Mouse (Mus musculus): ENCODE measurements around the gene C1qtnf6.

C1qtnf6 gene

DNA sequence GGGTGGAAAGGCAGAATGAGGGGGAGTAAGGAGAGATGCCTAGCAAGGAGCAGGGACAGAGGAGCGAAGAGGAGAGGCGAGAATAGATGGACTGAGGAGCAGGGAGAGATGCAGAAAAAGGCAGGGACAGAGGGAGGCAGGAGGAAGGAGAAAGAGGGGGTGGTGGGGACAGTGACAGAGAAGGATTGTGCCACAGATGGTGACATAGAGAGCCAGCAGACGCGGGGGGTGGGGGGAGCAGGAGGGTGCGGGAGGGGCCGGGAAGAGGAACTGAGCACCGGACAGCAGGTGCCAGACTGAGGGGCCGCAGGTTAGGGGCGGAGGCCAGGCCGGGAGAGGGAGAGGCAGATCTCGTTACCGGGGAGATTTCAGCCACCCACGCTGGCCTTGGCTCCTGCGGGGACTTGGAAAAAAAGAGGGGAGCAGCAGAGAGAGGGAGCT lies 13.4 kb upstream of the C1qtnf6 start, which contains the start of gene Sstr3:
Sstr3 (minus strand) TSS at position 125 of the 441 bp plus-strand sequence.
- DNase-seq: no peak

DNA sequence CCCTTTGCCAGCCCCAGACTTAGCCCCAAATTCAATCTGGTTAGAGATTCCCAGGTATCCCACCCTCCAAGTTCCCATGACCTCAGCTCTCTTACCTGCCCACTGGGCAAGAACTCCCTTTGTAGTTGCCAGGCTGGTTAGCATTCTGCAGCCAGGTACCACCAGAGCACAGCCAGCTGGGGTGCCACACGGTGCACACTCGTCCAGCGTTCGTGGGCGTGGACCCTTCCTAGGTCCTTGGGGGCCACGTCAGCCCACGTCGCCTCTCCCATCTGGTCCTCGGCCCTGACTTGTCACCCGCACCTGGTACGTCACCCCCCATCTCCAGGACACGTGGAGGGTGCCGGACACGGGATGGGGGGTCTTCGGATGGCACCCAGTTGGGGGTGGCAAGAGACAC lies 12.8 kb upstream of the C1qtnf6 start:
- DNase-seq: no peak

GRCm38 (mm10) chr15:78542767-78543303 lies 11.6 kb upstream of the C1qtnf6 start:
- no peak for DNase-seq

DNA sequence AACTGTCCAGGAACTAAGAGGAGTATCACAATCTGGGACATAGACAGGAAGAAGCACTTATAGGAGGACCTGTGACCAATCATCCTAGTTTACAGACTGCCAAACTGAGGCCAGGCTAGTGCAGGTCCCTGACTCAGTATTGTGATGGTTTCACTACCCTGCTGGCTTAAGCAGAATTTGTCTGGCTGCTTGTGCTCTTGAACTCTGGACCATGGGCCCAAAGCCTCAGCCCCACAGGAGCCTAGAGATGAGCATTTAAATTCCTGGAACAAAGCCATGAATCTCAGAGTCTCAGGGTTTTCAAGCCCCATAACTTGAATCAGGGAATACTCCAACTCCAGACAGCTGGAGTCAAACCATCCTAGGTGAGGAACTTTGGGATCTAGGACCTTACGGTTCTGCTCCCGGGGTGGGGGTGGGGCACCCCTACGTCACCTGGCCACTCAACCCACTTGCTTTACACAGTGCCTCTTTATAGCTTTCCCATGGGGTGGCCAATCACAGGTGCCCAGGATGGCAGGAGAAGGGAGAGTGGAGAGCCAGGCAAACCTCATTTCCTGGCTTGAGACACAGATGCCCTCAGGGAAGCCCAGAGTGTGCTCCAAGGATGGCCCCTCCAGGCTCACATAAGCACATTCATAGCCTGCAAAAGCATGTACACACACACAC lies 11.0 kb upstream of the C1qtnf6 start:
- DNase-seq: peak; percentile 17

GRCm38 (mm10) chr15:78541606-78542005 lies 10.4 kb upstream of the C1qtnf6 start:
- DNase-seq: no peak

GRCm38 (mm10) chr15:78541036-78541435 lies 9.8 kb upstream of the C1qtnf6 start:
- DNase-seq: no peak

DNA sequence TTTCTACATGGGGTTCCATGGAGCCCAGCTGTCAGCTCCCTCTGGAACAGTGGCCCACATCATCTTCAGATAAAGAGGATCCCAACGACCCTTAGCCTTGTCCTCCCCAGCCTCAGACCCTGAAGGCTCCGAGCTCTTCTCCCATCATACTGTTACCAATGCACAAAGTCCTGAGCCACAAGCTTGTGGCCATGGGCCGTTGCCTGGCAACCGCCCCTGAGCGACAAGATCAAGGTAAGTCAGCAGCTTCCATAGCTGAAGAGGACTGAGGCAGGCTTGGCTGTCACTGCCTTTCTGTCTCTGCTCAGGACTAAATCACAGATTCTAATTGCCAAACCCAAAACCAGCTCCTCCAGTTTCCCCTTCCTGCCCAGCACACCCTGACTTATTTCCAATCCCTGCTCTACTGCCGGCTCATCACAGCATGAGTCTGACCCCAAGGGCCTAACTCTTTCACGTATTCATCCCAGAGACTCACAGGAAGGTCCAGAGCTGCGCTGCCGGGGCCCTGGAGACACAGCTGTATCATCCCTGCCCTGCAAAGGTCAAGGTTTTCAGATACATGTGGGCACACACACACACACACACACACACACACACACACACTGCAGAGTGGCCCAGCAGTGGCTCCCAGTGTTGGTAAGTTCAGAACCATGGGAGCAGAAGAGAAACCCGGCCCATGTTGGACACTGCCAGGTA lies 4.7 kb upstream of the C1qtnf6 start:
- DNase-seq: no peak

- DNase-seq: peak; percentile 40
These were observed 2.2 kb upstream of the C1qtnf6 start for GRCm38 (mm10) chr15:78533346-78533835.

GRCm38 (mm10) chr15:78532566-78533345 lies 1.5 kb upstream of the C1qtnf6 start:
- DNase-seq: no peak

DNA sequence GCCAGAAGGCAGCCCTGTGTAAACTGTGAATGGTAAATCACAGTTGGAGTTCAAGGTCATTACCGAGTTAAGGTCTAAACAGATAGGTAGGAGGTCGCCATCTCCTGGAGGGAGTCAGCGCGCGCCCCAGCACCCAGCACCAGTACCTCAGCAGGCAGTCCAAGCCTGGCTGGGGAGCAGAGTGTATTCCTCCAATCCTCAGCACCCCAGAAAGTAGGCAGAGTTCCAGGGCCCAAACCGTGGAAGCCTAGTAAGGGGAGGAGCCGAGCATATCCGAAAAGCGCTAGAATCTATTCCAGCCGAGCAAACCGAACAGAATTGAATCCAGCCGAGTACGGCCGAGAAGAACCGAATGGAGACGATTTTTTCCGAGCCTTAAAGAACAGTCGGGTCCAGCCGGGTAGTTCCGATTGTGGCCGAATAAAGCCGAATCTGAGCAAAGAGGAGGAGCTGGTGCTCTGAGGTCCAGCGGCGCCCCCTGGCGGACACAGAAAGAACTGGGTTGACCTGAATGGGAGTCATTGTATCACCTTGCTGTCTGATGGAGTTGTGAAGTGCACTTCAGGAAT lies 769 bp upstream of the C1qtnf6 start:
- DNase-seq: peak; percentile 100

GRCm38 (mm10) chr15:78531451-78531720 lies 170 bp upstream of the C1qtnf6 start:
- DNase-seq: no peak

- no peak for DNase-seq
These were observed 1.1 kb downstream of the C1qtnf6 start for GRCm38 (mm10) chr15:78530141-78530540.

GRCm38 (mm10) chr15:78529428-78529990 lies 1.7 kb downstream of the C1qtnf6 start:
- peak; percentile 56 for DNase-seq

- DNase-seq: peak; percentile 56
These were observed 2.3 kb downstream of the C1qtnf6 start for GRCm38 (mm10) chr15:78528726-78529411.

DNA sequence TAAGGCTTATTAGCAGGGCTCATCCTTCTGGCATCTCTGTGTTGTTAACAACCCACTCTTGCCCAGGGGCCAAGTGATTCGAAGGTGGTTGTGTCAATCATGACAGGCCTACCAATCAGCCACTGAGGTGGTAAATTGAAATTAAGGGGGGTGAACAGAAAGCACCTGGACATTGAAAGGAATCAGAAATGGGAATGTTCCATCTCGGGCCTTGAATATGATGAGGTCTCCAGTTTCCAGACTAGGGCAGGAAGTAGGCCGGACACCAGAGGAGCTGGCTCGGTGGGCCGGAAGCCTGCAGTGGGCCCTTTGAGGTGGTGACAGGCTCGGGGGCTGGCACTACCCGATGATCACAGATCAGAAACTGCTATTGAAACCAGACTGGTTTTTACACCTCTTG lies 3.2 kb downstream of the C1qtnf6 start:
- peak; percentile 37 for DNase-seq

GRCm38 (mm10) chr15:78524163-78524562 lies 7.1 kb downstream of the C1qtnf6 start:
- DNase-seq: no peak

DNA sequence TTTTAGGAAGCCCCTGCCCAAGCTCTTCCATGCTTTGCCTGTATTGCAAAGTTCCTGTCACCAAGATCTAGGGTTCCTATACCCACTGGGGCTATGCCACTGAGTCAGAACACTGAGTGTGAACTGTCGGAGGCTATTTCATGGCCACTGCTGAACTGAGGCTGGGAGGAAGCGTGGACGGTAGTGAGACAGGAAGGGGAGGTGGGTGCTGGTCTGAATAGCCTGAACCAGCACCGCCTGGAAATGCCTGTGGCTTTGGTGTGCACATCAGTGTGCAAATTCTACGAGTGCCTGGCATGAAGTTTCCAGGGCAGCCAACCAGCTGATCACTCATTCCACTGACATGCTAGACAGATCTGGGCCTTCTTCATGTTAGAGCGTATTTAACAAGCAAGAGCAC lies 9.3 kb downstream of the C1qtnf6 start:
- DNase-seq: no peak

DNA sequence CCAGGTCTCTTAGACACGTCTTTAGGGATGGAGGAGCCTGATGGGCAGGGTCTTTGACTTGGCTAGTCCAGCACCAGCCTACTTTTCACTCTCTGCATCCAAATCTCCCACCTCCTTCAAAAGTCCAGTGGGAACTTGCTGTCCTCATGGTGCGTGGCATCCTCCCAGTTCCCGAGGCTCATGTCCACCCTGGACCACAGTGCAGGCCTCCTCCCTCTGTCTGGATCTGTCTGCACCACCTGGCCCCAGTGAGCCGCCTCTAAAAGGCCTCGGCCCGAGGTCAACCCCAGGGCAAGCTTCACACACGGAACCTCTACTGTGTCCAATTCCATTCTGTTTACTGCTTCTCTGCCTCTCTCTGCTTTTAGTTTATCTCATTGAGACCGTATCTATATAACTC lies 9.9 kb downstream of the C1qtnf6 start:
- DNase-seq: no peak

DNA sequence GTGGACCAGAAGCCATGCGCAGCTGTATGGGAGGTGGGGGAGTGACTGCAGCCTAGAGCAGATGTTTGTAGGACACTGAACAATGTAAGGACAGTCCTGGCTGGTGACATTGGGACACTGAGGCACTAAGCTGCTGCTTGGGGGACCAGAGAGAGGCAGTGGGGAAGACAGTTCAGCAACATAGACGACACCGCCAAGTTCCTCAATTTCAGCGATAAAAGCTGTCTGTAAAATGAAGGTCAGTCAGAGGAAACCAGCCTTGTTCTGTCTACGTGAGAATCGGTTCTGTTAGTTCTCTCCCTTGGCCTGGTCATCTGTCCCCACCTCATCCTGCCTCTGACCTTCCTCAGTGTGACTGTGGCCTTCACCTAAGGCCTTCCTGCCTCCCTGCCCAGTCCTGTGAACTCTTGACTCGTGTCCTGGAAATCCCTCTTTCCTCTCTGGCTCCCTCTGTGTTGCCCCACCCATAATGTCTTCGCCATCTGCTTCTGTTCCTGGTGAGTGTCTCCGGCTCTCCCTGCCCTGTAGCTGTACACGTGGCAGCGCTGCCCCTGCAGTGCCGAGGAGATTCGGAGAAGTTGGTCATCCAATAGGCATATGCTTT lies 11.0 kb downstream of the C1qtnf6 start:
- DNase-seq: peak; percentile 51

GRCm38 (mm10) chr15:78518221-78518620 lies 13.0 kb downstream of the C1qtnf6 start:
- no peak for DNase-seq

DNA sequence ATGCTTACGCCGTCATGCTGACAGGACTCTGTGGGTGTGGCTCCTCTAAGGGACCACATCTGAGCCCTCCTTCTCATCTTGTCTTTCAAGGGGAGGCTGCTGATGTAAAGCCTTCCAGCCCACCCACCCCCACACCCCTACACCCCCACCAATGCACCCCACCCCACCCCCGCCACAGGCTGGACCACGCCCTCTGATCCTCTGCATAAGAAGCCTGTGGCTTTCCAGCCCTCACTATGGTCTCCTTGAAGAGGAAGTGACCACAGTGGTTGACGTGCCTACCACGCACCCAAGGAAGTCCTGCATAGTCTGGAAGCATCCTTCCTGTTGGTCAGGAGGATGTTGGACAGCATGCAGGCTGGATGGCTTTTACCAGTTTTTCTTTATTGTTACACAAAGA lies 15.5 kb downstream of the C1qtnf6 start:
- DNase-seq: peak; percentile 15
